Comparison of ENCODE assay signal across 8 mouse cellular contexts in the genomic region with DNA sequence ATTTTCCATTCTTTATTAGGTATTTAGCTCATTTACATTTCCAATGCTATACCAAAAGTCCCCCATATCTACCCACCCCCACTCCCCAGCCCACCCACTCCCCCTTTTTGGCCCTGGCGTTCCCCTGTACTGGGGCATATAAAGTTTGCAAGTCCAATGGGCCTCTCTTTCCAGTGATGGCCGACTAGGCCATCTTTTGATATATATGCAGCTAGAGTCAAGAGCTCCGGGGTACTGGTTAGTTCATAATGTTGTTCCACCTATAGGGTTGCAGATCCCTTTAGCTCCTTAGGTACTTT.
DNase-seq lines count a peak whose midpoint lies in the region; ATAC-seq and TF ChIP-seq lines count a peak whose summit lies in the region.
"Not testable (repeated sequence)": the region's sequence is repeated elsewhere in the genome, so short reads cannot be mapped to it uniquely, and the experiment has no call there.

No protein-coding gene starts in this region.

- not testable (repeated sequence) for H3K9ac ChIP-seq in embryonic facial prominence, embryonic 12.5 days; forebrain, embryonic 14.5 days (ENCODE audit: low read length); heart, embryonic 15.5 days; intestine, embryonic 14.5 days (ENCODE audit: low read length); limb, embryonic 12.5 days (replicated peaks); liver, embryonic 14.5 days (replicated peaks); midbrain, embryonic 11.5 days (ENCODE audit: low read length); neural tube, embryonic 13.5 days

- not testable (repeated sequence) for H3K9me3 ChIP-seq in embryonic facial prominence, embryonic 12.5 days; forebrain, embryonic 14.5 days (replicated peaks; ENCODE audit: control insufficient read depth, low read length); heart, embryonic 15.5 days (replicated peaks); intestine, embryonic 14.5 days (ENCODE audit: control insufficient read depth, low read length); limb, embryonic 12.5 days; liver, embryonic 14.5 days (ENCODE audit: control insufficient read depth, low read length); midbrain, embryonic 11.5 days (ENCODE audit: control insufficient read depth, low read length); neural tube, embryonic 13.5 days

- not testable (repeated sequence) for H3K4me3 ChIP-seq in embryonic facial prominence, embryonic 12.5 days; forebrain, embryonic 14.5 days (ENCODE audit: low read depth, low read length); heart, embryonic 15.5 days; intestine, embryonic 14.5 days (ENCODE audit: low read depth, low read length); limb, embryonic 12.5 days (replicated peaks); liver, embryonic 14.5 days (ENCODE audit: insufficient read depth in 1 of 2, low read depth in 2 of 2, low read length in 2 of 2); midbrain, embryonic 11.5 days (ENCODE audit: low read depth, low read length); neural tube, embryonic 13.5 days

- not testable (repeated sequence) for TF ChIP-seq CTCF in liver, embryonic 14.5 days (IDR thresholded peaks at IDR 0.05; ENCODE audit: low read depth)

- H3K4me1 ChIP-seq in embryonic facial prominence, embryonic 12.5 days; forebrain, embryonic 14.5 days (ENCODE audit: control insufficient read depth, insufficient read depth, low read length); liver, embryonic 14.5 days (replicated peaks; ENCODE audit: control insufficient read depth in 2 of 2, insufficient read depth in 2 of 2, low read length in 1 of 2); midbrain, embryonic 11.5 days (ENCODE audit: control insufficient read depth, insufficient read depth, low read length); neural tube, embryonic 13.5 days (replicated peaks): not testable (repeated sequence)
- H3K4me1 ChIP-seq in heart, embryonic 15.5 days (replicated peaks) = peaks cover 13% of the 10 kb centered on the region
- peaks cover 16% of the 10 kb centered on the region for H3K4me1 ChIP-seq in intestine, embryonic 14.5 days (replicated peaks; ENCODE audit: control insufficient read depth, insufficient read depth, low read length)
- peaks cover 11% of the 10 kb centered on the region; the same call in 1 of the 2 replicates for H3K4me1 ChIP-seq in limb, embryonic 12.5 days (replicated peaks)

- WGBS in embryonic facial prominence, embryonic 12.5 days = 0% methylated on average over 2 of the region's 3 CpGs
- WGBS in forebrain, embryonic 14.5 days = 0% methylated on average over 1 of the region's 3 CpGs
- WGBS in heart, embryonic 15.5 days = 0% methylated on average over 1 of the region's 3 CpGs
- WGBS in intestine, embryonic 14.5 days = 0% methylated on average over 1 of the region's 3 CpGs
- WGBS in limb, embryonic 12.5 days = 0% methylated on average over 1 of the region's 3 CpGs
- WGBS in liver, embryonic 14.5 days (ENCODE audit: insufficient replicate concordance) = 0% methylated on average over 1 of the region's 3 CpGs
- 0% methylated on average over 1 of the region's 3 CpGs for WGBS in midbrain, embryonic 11.5 days
- WGBS in neural tube, embryonic 13.5 days = 0% methylated on average over 1 of the region's 3 CpGs

- not testable (repeated sequence) for H3K4me2 ChIP-seq in embryonic facial prominence, embryonic 12.5 days (replicated peaks); forebrain, embryonic 14.5 days (ENCODE audit: low read length); heart, embryonic 15.5 days; intestine, embryonic 14.5 days (ENCODE audit: low read length); limb, embryonic 12.5 days; liver, embryonic 14.5 days (ENCODE audit: low read depth); midbrain, embryonic 11.5 days; neural tube, embryonic 13.5 days

- ATAC-seq in embryonic facial prominence, embryonic 12.5 days (ENCODE audit: insufficient number of reproducible peaks, insufficient read depth, low FRiP score, low TSS enrichment) = peak; percentile 37
- peak; percentile 40 for ATAC-seq in forebrain, embryonic 14.5 days
- ATAC-seq in heart, embryonic 15.5 days (replicated peaks; ENCODE audit: insufficient number of reproducible peaks, insufficient read depth, low FRiP score, low read depth) = 0 out of 2 replicates have a peak, but pooled peaks have one; percentile 0
- ATAC-seq in intestine, embryonic 14.5 days (replicated peaks; ENCODE audit: low FRiP score, low TSS enrichment, low read depth) = peak; percentile 18
- ATAC-seq in limb, embryonic 12.5 days (ENCODE audit: insufficient number of reproducible peaks, insufficient read depth, low FRiP score, low TSS enrichment, low read depth) = peak; percentile 49; the same call in 1 of the 2 replicates
- peak; percentile 52 for ATAC-seq in liver, embryonic 14.5 days (ENCODE audit: insufficient read depth)
- ATAC-seq in midbrain, embryonic 11.5 days (ENCODE audit: low FRiP score) = peak; percentile 49
- ATAC-seq in neural tube, embryonic 13.5 days (ENCODE audit: low read depth) = peak; percentile 20; the same call in 1 of the 2 replicates

- H3K36me3 ChIP-seq in embryonic facial prominence, embryonic 12.5 days; forebrain, embryonic 14.5 days (ENCODE audit: control insufficient read depth, insufficient read depth, low read length); heart, embryonic 15.5 days; intestine, embryonic 14.5 days (ENCODE audit: control insufficient read depth, insufficient read depth, low read length); limb, embryonic 12.5 days; liver, embryonic 14.5 days (replicated peaks; ENCODE audit: control insufficient read depth, insufficient read depth, low read depth); midbrain, embryonic 11.5 days (ENCODE audit: control insufficient read depth, insufficient read depth, low read length); neural tube, embryonic 13.5 days: not testable (repeated sequence)

- H3K27ac ChIP-seq in embryonic facial prominence, embryonic 12.5 days; forebrain, embryonic 14.5 days (ENCODE audit: low read depth, low read length); heart, embryonic 15.5 days; intestine, embryonic 14.5 days (ENCODE audit: low read depth); limb, embryonic 12.5 days; liver, embryonic 14.5 days; midbrain, embryonic 11.5 days (ENCODE audit: low read depth, low read length); neural tube, embryonic 13.5 days (replicated peaks): not testable (repeated sequence)

- not testable (repeated sequence) for H3K27me3 ChIP-seq in embryonic facial prominence, embryonic 12.5 days; forebrain, embryonic 14.5 days (replicated peaks; ENCODE audit: control insufficient read depth, insufficient read depth, low read length); heart, embryonic 15.5 days; intestine, embryonic 14.5 days (replicated peaks; ENCODE audit: control insufficient read depth, insufficient read depth, low read length); limb, embryonic 12.5 days; liver, embryonic 14.5 days (ENCODE audit: control insufficient read depth, insufficient read depth, low read length); midbrain, embryonic 11.5 days (ENCODE audit: control insufficient read depth, insufficient read depth, low read length); neural tube, embryonic 13.5 days

- not testable (repeated sequence) for TF ChIP-seq EP300 in liver, embryonic 14.5 days (IDR thresholded peaks at IDR 0.05; ENCODE audit: low read depth)

- not testable (repeated sequence) for DNase-seq in forebrain, embryonic 14.5 days (ENCODE audit: low spot score); intestine, embryonic 14.5 days (ENCODE audit: low spot score); liver, embryonic 14.5 days (ENCODE audit: low read depth in 3 of 3, low spot score in 3 of 3); midbrain, embryonic 11.5 days (ENCODE audit: low spot score, missing footprints)

Comparison
In these comparisons a context has a peak if more than half of its experiments do, and no peak if none do; other contexts are left out.
1. ATAC-seq: peak in every context shown above with its lines; median percentile 52 in liver, embryonic 14.5 days; 49 in limb, embryonic 12.5 days; 49 in midbrain, embryonic 11.5 days; 40 in forebrain, embryonic 14.5 days; 37 in embryonic facial prominence, embryonic 12.5 days; 20 in neural tube, embryonic 13.5 days; 18 in intestine, embryonic 14.5 days; 0 in heart, embryonic 15.5 days.